Mouse (Mus musculus) liver, embryonic 12.5 days (tissue): Measurements from ENCODE around the gene Cep104. TPM values are rescaled to one million over a fixed set of nuclear protein-coding genes. Genes with fewer than 3 reads are reported as not detected.

Source experiments
- ATAC-seq: fragments of 200-750 bp; cut with Nextera tagmentation; 2 replicates; pipeline ENCODE4 v1.8.0; 2017; ENCODE audit warnings: moderate number of reproducible peaks, mild to moderate bottlenecking, moderate library complexity
- H3K27ac ChIP-seq: fragments of 300-500 bp; sonication (generic); 2 replicates; pipeline ENCODE4 v1.5.1; 2016; ENCODE audit warnings: mild to moderate bottlenecking
- H3K27me3 ChIP-seq: fragments of 300-500 bp; sonication (generic); replicated peaks from 2 replicates; pipeline ENCODE4 v1.6.1; 2016; ENCODE audit warnings: mild to moderate bottlenecking, moderate library complexity
- H3K36me3 ChIP-seq: fragments of 300-500 bp; sonication (generic); 2 replicates; pipeline ENCODE4 v1.6.1; 2016; ENCODE audit warnings: mild to moderate bottlenecking, moderate library complexity
- H3K4me1 ChIP-seq: fragments of 300-500 bp; sonication (generic); 2 replicates; pipeline ENCODE4 v1.6.1; 2016
- H3K4me2 ChIP-seq: fragments of 300-500 bp; sonication (generic); 2 replicates; pipeline ENCODE4 v1.6.1; 2016; ENCODE audit warnings: mild to moderate bottlenecking, moderate library complexity
- H3K4me3 ChIP-seq: fragments of 300-500 bp; sonication (generic); 2 replicates; pipeline ENCODE4 v1.5.1; 2016; ENCODE audit warnings: mild to moderate bottlenecking, moderate library complexity
- H3K9ac ChIP-seq: fragments of 300-500 bp; sonication (generic); 2 replicates; pipeline ENCODE4 v1.6.1; 2016; ENCODE audit warnings: mild to moderate bottlenecking, moderate library complexity
- H3K9me3 ChIP-seq: fragments of 300-500 bp; sonication (generic); replicated peaks from 2 replicates; pipeline ENCODE4 v1.6.1; 2016; ENCODE audit warnings: mild to moderate bottlenecking, moderate library complexity
- WGBS: fragments of 180-500 bp; shearing (Covaris S2); methylation state at CpG from one replicate; pipeline ENCODE4 v1.1.7; 2016; ENCODE audit not compliant: insufficient replicate concordance; 5-methylcytosine and 5-hydroxymethylcytosine counted together
- polyA plus RNA-seq: library from polyadenylated mRNA; unstranded; fragments of >200 nt; fragmentation: Nextera tagmentation; extraction: Ambion mirVana; gene quantifications from 2 replicates; pipeline ENCODE4 v1.2.1, GENCODE M21; 2016

Gene Cep104
- polyA plus RNA-seq, 1 experiment from 2014 or later: 11.9 TPM

DNA sequence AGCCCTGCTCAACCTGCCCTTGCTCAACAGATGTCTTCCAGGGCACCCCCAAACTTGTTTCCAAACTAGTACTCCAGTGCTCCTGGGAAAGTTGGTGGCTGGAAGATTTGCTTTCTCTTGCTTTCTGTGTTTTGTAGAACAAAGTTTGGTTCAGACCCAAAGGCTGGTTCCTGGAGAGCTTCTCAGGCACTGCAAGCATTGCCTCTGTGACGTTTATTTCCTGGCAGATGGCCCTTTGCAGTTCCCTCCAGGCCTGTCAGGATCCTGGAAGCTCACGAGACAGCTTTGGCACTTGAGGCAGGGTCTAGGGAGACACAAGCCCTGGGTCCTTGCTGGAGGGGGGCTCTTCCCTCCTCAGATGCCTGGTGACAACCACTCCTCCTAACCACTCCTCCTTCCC, 81.7 kb downstream of the Cep104 start:
- no peak for ATAC-seq
- Histone ChIP-seq H3K9me3 (no peaks in the 10 kb centered on the region), H3K36me3 (no peaks in the 10 kb centered on the region), H3K4me3 (no peak overlapping the region), H3K4me2 (no peak overlapping the region), H3K4me1 (no peaks in the 10 kb centered on the region), H3K27me3 (peaks cover 40% of the 10 kb centered on the region), H3K9ac (no peak overlapping the region), H3K27ac (no peak overlapping the region)
- 25% methylated on average over 2 of the region's 2 CpGs for WGBS

DNA sequence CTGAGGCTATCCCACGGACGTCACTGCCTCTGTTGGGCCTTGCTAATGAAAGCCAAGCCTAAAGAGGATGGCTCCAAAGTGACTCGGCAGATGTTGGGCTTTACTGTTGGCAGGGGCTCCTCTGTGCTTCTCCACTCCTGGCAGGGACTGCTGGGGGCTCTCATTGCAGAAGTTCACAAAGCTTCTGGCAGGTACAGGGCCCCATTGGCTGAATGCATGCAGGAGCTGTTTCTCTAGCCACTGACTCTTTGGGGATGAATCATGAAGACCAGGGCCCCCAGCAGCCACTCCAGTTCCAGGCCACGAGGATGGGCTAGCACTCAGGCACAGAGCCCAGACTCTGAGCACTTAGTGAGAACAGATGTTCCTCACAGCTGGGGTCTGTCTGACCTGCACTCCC, 82.7 kb downstream of the Cep104 start:
- Histone ChIP-seq H3K4me3 (no peak overlapping the region), H3K27ac (no peak overlapping the region), H3K9ac (no peak overlapping the region), H3K9me3 (no peaks in the 10 kb centered on the region), H3K27me3 (peaks cover 47% of the 10 kb centered on the region), H3K4me2 (no peak overlapping the region), H3K36me3 (no peaks in the 10 kb centered on the region), H3K4me1 (no peaks in the 10 kb centered on the region)
- WGBS: 49% methylated on average over 4 of the region's 4 CpGs
- no peak for ATAC-seq

Other genes starting within 250 kb of the Cep104 start
- 74.4 and 75.3 TPM in 2 replicates for gene A430005L14Rik, start 18.0 kb upstream of the Cep104 start, polyA plus RNA-seq
- gene Dffb, start 68 bp upstream of the Cep104 start, polyA plus RNA-seq: 11.6 and 12.4 TPM in 2 replicates
- 36.0 and 38.6 TPM in 2 replicates for gene Lrrc47, start 36.5 kb downstream of the Cep104 start, polyA plus RNA-seq
- gene Smim1, start 51.0 kb downstream of the Cep104 start, polyA plus RNA-seq: 440 and 457 TPM in 2 replicates
- 0.06 and 0.13 TPM in 2 replicates for gene Ccdc27, start 67.5 kb downstream of the Cep104 start, polyA plus RNA-seq
- gene Trp73, start 165.0 kb downstream of the Cep104 start, polyA plus RNA-seq: 0.04 and 0.17 TPM in 2 replicates
- 29.5 and 31.4 TPM in 2 replicates for gene Wrap73, start 167.2 kb downstream of the Cep104 start, polyA plus RNA-seq
- 162 and 167 TPM in 2 replicates for gene Tprgl, start 185.5 kb downstream of the Cep104 start, polyA plus RNA-seq
- 3.8 and 4.3 TPM in 2 replicates for gene Megf6, start 195.5 kb downstream of the Cep104 start, polyA plus RNA-seq